Mouse (Mus musculus) urinary bladder, postnatal 10 days (tissue): Measurements from ENCODE around the gene Foxl2.

Experiments
- DNase-seq: peaks from one replicate; pipeline ENCODE4 v3.0.0; 2022; ENCODE audit warnings: low spot score

The Foxl2 gene

DNA sequence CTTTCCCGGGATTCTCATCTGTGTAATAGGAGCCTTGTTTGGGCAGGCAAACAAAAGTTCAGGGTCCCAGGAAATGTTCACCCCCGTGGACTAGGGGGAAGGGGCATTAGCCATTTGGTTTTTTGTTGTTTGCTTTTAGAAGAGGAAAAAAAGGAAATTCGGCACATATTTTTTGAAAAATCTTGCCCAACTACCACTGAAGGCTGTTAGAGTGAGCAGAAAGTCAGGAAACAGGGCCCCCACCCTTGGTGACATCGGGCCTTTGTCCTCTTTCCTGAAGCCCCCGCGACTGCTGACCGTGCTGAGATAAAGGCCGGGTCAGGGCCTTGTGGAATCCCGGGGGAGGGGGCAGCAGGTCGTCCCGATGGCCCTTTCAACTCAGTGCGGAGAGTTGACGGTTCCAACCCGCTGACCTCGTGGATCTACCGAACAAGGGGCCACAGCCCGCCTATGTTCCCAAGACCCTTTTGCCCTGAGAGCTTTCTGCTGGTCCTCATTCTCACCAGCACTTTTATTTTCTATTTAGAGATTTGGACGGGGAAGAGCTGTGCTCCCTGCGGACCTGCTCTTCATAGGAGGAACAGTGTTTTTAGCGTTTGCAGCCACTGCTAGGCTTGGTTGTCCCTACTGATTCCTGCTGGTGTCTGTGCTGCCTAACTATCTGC is 7.5 kb downstream of the Foxl2 start:
- DNase-seq, result no peak

DNA sequence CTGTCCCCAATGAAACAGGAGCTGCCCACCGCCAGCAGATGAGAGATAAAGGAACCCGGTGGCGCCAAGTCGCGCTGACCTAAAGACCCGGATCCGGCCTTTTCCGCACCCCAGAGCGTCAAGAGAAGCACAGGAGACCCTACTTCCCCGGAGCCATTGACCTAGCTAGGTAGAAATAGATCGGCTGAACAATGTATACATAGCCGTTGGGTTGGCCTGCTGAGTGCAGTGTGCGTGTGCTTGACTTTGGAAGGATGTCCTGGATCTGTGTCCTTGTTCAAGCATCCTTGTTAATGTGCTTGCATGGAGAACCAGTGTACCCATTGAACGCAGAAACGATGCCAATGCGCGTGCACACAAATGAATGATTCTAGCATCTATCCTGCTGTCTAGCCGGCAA is 8.6 kb downstream of the Foxl2 start:
- DNase-seq, result no peak

DNA sequence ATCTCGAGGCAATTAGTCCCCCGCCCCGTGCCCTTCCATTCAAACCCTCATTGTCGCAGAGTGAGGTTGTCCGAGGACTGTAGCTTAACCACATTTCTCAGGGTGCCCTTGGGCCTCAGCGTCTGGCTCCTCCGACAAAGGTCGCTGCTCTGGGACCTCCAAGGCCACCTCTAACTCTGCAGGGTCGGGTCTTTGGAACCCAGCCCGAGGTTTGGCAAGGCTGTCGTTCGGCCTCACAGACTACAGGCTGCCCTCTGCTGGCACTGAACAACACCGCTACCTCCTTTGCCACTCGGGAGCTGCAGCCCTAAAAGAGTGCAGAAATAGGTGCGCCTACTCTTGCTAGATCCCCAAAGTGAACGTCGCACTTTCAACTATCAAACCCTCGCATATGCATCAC is 10.0 kb downstream of the Foxl2 start:
- DNase-seq, result no peak

DNA sequence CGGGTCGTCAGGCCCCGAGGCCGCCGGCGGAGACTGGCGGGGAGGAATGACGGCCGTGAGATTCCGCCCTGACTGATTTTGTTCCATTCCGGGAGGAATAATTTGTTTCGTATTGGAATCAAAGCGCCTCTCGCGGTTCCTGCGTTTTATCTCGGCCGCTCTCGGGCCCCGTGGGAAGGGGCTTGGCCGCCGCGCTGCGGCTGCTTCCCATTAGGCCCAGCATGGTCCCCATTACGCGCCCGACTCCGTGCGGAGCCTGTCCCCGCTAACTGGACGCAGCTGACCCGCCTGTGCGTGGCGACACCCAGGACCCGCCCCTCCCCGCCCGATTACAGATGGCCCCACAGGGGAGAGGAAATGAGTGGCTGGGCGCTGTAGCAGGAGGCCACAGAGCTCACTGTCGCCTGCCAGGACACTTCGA is 18.0 kb downstream of the Foxl2 start:
- DNase-seq, result no peak

GRCm38 (mm10) chr9:98973561-98973960 is 18.5 kb downstream of the Foxl2 start:
- no peak for DNase-seq

DNA sequence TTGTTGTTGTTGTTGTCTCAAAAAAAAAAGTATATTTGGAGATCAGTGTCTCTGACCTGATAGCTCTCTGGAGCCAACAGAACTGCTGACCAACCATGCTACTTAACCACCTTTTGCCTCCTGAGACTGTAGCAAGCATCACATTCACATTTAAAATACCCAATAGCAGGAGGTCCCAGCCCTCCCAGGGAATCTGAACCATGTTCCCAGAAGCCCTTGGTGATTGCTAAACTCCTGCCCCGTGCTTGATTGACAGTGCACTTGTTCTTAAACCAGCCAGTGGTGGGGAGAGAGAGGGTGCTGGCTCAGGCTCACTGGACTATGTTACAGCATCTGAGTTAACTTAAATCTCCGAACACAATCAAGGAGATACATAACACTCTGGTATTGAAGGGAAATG is 19.8 kb downstream of the Foxl2 start:
- no peak for DNase-seq

- no peak for DNase-seq
These were observed 21.0 kb downstream of the Foxl2 start for GRCm38 (mm10) chr9:98976081-98976480.

DNA sequence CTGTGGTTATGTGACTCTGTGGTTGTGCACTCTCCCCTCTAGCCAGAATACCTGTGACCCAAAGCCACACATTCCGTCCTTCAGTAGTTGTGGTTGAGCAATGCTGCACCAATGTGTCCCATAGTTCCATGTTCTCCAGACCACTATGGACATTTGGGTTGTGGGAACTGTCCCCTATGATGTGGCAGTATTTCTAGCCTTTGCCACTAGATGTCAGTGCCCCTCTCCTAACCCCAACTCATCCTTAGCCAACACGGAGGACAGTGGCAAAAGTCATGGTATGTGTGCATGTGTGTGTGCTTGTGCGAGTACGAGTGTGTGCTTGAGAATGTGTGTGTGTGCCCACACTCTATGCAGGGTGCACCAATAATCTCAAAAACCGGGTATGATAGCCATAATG is 21.4 kb downstream of the Foxl2 start:
- no peak for DNase-seq

- DNase-seq, result peak; percentile 62
These were observed 24.6 kb downstream of the Foxl2 start for GRCm38 (mm10) chr9:98979431-98980416.

- peak; percentile 99 for DNase-seq
These were observed 30.9 kb downstream of the Foxl2 start, which contains the start of gene Faim for GRCm38 (mm10) chr9:98985800-98986475. Gene Faim (plus strand): TSS chr9:98986373.

- no peak for DNase-seq
These were observed 31.5 kb downstream of the Foxl2 start for GRCm38 (mm10) chr9:98986476-98987096.

DNA sequence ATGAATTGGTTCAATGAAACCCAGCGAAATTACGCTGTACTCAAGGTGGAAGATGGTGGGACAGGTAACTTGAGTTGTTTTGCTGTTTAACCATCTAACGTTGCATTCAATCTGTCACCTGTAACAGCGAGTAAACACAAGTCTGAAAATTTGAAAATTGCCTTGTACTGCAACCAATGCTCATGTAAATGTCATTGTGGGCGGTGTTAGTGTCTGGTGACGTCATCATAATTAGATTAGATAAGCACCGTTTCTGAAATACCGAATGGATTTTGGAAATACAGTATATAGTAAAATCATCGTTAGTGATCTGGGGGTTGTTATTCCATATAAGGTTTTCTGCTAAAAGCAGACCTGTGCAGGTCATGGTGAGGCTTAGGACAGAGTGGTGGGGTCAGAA is 32.0 kb downstream of the Foxl2 start:
- no peak for DNase-seq

DNA sequence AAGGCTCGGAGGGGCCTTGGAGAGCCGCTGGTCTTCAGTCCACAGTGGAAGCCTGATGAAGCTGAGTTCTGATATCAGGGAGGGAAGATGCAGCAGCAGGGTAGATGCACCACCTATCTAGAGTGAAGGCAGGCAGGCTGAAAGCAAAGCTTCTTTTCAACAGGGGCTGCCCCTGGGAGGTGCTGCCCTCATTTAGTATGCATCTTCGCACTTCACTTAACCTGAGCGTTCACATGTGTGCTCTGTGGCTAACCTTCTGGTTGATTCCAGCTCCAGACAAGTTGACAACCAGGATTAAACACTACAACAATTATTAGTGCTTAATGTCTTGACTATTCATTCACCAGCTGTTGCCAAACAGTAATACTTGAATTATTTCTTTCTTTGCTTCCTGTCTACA is 39.0 kb downstream of the Foxl2 start:
- DNase-seq, result no peak

- no peak for DNase-seq
These were observed 44.8 kb downstream of the Foxl2 start for GRCm38 (mm10) chr9:98999881-99000339.

GRCm38 (mm10) chr9:99001326-99001725 is 46.2 kb downstream of the Foxl2 start:
- DNase-seq, result no peak
